Mouse (Mus musculus): ENCODE measurements around the gene Fyb.

DNA sequence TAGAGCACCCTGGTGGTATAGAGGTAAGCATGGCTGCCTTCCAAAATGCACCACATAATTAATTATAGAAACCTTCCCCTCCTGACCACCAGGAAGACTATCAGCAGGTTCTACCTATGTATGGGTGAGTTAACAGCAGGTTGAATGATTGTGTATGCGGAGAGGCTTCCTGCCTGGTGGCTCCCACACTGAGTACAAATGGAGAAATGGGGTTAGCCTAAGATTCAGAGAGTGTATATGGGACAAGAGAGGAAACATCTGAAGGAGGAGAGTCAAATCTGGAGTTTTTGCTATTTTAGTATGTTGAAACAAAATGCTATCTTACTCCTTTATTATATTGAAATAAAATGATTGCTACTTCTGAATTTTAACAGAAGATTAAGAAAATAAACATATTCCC is 5.1 kb upstream of the Fyb start:
- no peak for TF ChIP-seq POLR2A (IDR thresholded peaks at IDR 0.05; ENCODE audit: control insufficient read depth, low read depth, low read length)
- no peak for TF ChIP-seq CTCF (IDR thresholded peaks at IDR 0.05; ENCODE audit: control insufficient read depth, insufficient read depth, insufficient replicate concordance, low read depth, low read length)

All from testis, adult 2 months (tissue).